Mouse (Mus musculus): ENCODE results near the gene AC170998.1. TPM values are rescaled to one million over a fixed set of nuclear protein-coding genes. Genes with fewer than 3 reads are reported as not detected.

Gene AC170998.1
- polyA plus RNA-seq, 1 experiment from 2014 or later = 3.6 TPM

DNA sequence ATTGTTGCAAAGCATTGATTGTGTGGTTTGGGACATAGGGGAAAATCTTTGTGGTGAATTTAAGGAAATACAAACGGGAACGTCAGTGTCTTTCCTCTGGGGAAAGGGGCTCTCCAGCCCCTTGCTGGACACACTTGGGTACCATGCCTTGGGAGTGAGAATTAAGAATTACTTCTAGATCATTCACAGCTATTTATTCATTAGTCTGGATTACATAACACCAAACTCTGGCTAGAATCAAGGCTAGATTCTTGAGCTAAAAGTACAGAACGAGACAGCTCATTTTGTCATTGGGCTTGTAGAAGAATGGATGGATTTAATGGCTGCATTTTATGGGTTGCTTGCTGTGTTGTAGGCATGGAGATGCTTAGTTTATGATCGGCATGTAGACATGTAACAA, 31.1 kb upstream of the AC170998.1 start:
- 85% methylated on average over 4 of the region's 4 CpGs for WGBS
- H3K27ac ChIP-seq = no peak overlapping the region
- no peak overlapping the region for H3K4me3 ChIP-seq (replicated peaks)
- H3K36me3 ChIP-seq (replicated peaks) = no peaks in the 10 kb centered on the region
- H3K4me2 ChIP-seq = no peak overlapping the region
- no peaks in the 10 kb centered on the region for H3K9me3 ChIP-seq
- H3K4me1 ChIP-seq = peaks cover 41% of the 10 kb centered on the region
- H3K9ac ChIP-seq = no peak overlapping the region
- H3K27me3 ChIP-seq = peaks cover 3% of the 10 kb centered on the region; the same call in 1 of the 2 replicates
- ATAC-seq (ENCODE audit: low FRiP score) = no peak

DNA sequence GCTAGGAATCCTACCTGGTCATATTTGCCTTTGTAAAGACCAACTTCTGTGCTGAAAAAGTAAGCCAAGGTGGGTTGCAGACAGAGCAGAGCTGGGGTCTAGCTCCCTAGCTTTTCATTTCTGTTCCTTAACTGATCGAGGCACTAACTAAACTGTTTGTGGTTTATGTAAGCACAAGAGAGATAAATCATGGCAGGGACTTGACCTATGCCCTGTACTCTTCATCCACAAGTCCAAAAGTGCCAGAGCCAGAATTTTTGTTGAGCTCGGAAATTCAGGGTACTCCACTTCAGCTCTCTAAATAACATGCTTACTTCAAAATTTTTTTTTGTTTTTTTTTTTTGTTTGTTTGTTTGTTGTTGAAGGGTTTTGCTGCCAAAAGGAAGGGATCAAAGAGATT, 29.2 kb upstream of the AC170998.1 start:
- ATAC-seq (ENCODE audit: low FRiP score) = no peak
- Histone ChIP-seq H3K27me3 (no peaks in the 10 kb centered on the region), H3K27ac (no peak overlapping the region), H3K4me2 (no peak overlapping the region), H3K36me3 (replicated peaks) (no peaks in the 10 kb centered on the region), H3K9me3 (no peaks in the 10 kb centered on the region), H3K4me3 (replicated peaks) (no peak overlapping the region), H3K9ac (no peak overlapping the region), H3K4me1 (peaks cover 36% of the 10 kb centered on the region)
- 74% methylated on average over 2 of the region's 2 CpGs for WGBS

DNA sequence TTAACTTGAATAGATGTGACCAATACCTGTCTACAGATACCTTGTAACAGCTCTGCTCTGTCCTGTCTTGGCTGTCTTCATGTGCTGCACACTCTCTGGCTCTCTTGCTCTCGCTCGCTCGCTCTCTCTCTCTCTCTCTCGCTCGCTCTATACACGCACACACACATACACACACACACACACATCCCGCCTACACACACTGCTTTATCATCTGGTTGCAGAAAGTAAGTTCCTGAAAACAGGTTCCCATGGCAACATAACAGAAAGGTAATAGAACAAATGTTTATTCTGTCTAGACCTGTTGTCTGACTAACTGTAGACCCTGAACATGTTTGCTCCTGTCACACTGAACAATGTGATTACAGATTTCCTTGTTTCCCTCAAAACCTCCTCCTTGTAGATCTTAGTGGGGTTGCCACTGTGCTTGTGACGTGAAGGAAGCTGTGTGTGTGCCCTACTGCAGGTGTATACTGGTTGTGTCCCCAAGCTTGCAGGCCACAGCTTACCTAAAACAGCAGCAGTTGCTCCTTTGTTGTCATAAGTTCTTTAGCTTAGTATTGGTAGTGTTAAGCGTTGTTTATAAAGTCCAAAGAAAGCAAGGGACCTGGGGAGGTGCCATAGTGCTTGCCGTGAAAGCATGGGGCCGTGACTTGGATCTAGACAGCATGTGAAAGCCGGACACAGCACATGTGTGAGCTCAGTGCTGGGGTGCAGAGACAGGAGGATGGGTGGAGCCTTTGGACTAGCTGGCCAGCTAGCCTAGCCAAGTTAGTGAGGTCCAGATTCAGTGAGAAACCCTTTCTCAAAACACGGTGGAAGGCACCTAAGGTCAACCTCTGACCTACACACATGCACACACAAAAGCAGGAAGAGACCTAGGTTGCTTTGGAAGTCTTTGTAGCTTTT, 28.3 kb upstream of the AC170998.1 start:
- no peak overlapping the region for H3K27ac ChIP-seq

DNA sequence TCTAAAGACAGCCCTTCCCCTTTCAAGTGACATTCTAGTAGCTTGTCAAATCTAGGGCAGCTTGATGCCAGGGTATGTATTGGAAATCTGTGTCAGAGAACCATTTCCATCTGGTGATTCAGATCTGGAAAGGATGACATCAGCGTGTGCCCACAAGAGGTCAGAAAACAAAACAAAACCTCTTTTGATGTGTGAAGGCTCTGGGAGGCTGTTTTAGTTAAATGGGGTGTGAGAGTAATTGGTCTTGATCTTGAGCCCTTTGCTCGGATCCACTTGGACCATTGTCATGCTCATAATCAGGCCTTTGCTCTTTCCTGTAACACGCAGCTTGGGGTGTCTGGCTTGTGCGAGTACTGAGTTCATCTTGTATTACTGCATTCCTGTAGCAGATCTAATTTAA, 27.6 kb upstream of the AC170998.1 start:
- no peak for ATAC-seq (ENCODE audit: low FRiP score)
- H3K4me1 ChIP-seq = peaks cover 28% of the 10 kb centered on the region
- H3K27me3 ChIP-seq = no peaks in the 10 kb centered on the region

More for the DNA sequence above, 28.3 kb upstream of the AC170998.1 start:
- H3K4me3 ChIP-seq (replicated peaks) = no peak overlapping the region
- H3K4me2 ChIP-seq = no peak overlapping the region
- H3K9me3 ChIP-seq = no peaks in the 10 kb centered on the region
- H3K36me3 ChIP-seq (replicated peaks) = no peaks in the 10 kb centered on the region
- H3K9ac ChIP-seq = no peak overlapping the region
- no peaks in the 10 kb centered on the region for H3K27me3 ChIP-seq
- ATAC-seq (ENCODE audit: low FRiP score) = no peak
- 76% methylated on average over 13 of the region's 13 CpGs for WGBS
- peaks cover 35% of the 10 kb centered on the region for H3K4me1 ChIP-seq

DNA sequence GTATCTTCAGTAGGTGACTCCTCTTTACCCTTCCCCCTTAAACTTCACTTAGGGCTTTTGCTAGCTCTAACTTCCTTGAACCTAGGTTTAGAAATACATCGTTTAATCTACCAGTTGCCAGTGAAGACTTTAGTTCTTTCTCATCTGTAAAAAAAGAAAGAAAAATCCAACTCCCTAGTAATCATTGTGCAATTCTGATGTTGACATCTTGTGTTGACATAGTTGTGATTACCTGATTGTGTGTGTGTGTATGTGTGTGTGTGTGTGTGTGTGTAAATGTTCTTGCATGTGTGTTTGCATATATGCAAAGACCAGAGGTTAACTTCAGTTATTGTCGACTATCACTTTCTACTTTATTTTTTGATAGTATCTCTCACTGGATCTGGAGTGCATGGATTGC, 27.2 kb upstream of the AC170998.1 start:
- no peak overlapping the region for H3K9ac ChIP-seq
- H3K27ac ChIP-seq = no peak overlapping the region
- peaks cover 24% of the 10 kb centered on the region for H3K4me1 ChIP-seq
- no peak overlapping the region for H3K4me3 ChIP-seq (replicated peaks)
- 84% methylated on average over 2 of the region's 2 CpGs for WGBS
- no peaks in the 10 kb centered on the region for H3K9me3 ChIP-seq
- H3K36me3 ChIP-seq (replicated peaks) = no peaks in the 10 kb centered on the region
- no peaks in the 10 kb centered on the region for H3K27me3 ChIP-seq
- ATAC-seq (ENCODE audit: low FRiP score) = no peak
- H3K4me2 ChIP-seq = no peak overlapping the region

More for the DNA sequence above, 27.6 kb upstream of the AC170998.1 start:
- H3K36me3 ChIP-seq (replicated peaks) = no peaks in the 10 kb centered on the region
- H3K9me3 ChIP-seq = no peaks in the 10 kb centered on the region
- H3K4me2 ChIP-seq = no peak overlapping the region
- H3K27ac ChIP-seq = no peak overlapping the region
- WGBS = 30% methylated on average over 4 of the region's 4 CpGs
- H3K4me3 ChIP-seq (replicated peaks) = no peak overlapping the region
- H3K9ac ChIP-seq = no peak overlapping the region

DNA sequence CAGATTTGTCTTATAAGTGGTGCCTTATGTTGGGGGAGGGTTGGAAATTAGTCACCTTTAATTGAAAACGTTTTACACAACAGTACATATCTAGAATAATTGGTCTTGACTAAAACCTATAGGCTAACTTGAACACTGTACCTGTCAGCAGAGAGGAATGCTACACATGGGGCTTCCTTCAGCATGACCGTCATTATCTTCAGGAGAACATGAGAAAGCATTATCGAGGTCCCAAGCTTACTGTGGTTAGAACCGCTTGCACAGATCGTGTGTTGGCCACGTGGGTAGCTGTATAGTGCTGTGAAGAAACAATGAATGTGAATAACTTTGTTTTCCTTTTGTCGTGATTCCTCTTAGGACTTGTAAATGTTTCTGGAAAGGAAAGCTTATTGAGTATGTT, 26.1 kb upstream of the AC170998.1 start:
- Histone ChIP-seq H3K9me3 (no peaks in the 10 kb centered on the region), H3K4me2 (no peak overlapping the region), H3K4me1 (peaks cover 22% of the 10 kb centered on the region), H3K9ac (no peak overlapping the region), H3K27ac (no peak overlapping the region), H3K36me3 (replicated peaks) (no peaks in the 10 kb centered on the region), H3K27me3 (no peaks in the 10 kb centered on the region), H3K4me3 (replicated peaks) (no peak overlapping the region)
- 92% methylated on average over 7 of the region's 7 CpGs for WGBS
- no peak for ATAC-seq (ENCODE audit: low FRiP score)

DNA sequence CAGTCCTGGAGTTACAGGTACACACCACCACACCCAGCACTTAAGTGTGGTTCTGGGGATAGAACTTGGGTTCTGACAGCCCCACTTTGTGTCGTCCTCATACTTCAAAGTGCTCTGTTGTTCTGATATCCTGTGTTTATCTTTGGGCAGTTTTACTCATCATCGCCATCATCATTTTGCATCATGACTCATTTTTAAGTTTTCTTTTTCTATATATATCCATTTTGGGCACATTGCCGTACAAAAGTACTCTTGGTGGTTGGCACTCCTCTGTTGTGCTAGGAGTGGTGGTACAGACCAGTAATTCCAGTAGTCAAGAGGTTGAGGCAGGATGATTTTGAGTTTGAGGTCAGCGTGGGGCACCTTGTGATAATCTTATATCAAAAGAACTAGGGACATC, 24.7 kb upstream of the AC170998.1 start:
- Histone ChIP-seq H3K27ac (no peak overlapping the region), H3K36me3 (replicated peaks) (no peaks in the 10 kb centered on the region), H3K4me2 (no peak overlapping the region), H3K4me1 (peaks cover 20% of the 10 kb centered on the region), H3K27me3 (no peaks in the 10 kb centered on the region), H3K9me3 (no peaks in the 10 kb centered on the region), H3K4me3 (replicated peaks) (no peak overlapping the region), H3K9ac (no peak overlapping the region)
- no peak for ATAC-seq (ENCODE audit: low FRiP score)
- WGBS = 95% methylated on average over 4 of the region's 4 CpGs

DNA sequence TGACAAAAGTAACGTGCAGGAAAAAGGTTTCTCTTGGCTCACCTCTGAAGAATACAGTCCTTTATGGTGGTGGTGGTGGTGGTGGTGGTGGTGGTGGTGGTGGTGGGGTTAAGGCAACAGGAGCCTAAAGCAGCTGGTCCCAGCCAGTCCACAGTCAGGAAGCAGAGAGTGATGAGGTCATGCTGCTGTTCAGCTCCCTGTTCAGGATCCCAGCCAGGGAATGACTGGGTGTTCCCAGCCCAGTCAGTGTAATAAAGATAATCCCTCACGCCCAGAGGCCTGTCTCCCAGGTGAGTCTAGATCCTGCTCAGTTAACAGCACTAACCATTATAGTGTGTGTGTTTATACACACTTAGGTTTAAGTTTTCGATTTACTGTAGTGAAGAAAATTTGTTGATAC, 24.1 kb upstream of the AC170998.1 start:
- Histone ChIP-seq H3K27ac (no peak overlapping the region), H3K27me3 (no peaks in the 10 kb centered on the region), H3K9me3 (no peaks in the 10 kb centered on the region), H3K4me3 (replicated peaks) (no peak overlapping the region), H3K9ac (no peak overlapping the region), H3K36me3 (replicated peaks) (no peaks in the 10 kb centered on the region), H3K4me2 (no peak overlapping the region), H3K4me1 (peaks cover 15% of the 10 kb centered on the region)
- WGBS = 89% methylated on average over 3 of the region's 3 CpGs
- ATAC-seq (ENCODE audit: low FRiP score) = no peak

DNA sequence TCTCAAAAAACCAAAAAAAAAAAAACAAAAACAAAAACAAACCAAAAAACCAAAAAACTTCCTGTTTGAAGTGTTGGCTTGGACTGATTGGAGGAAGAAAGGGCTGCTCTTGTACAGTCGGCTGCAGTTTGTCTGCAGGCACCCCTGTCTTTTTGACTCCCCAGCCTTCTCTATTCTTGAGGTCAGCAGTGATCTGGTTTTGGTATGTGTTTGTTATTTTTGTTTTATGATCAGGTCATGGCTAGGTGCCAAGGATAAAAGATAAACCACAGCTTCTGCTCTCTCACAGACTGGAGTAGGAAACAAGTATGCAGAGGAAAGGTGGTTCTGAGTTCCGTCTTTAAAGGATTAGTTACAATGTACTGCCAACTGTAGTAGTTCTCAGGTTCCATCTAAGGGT, 23.2 kb upstream of the AC170998.1 start:
- 83% methylated on average over 2 of the region's 2 CpGs for WGBS
- Histone ChIP-seq H3K4me3 (replicated peaks) (no peak overlapping the region), H3K27ac (no peak overlapping the region), H3K27me3 (no peaks in the 10 kb centered on the region), H3K36me3 (replicated peaks) (no peaks in the 10 kb centered on the region), H3K4me1 (peaks cover 8% of the 10 kb centered on the region), H3K9ac (no peak overlapping the region), H3K9me3 (no peaks in the 10 kb centered on the region), H3K4me2 (no peak overlapping the region)
- ATAC-seq (ENCODE audit: low FRiP score) = no peak

DNA sequence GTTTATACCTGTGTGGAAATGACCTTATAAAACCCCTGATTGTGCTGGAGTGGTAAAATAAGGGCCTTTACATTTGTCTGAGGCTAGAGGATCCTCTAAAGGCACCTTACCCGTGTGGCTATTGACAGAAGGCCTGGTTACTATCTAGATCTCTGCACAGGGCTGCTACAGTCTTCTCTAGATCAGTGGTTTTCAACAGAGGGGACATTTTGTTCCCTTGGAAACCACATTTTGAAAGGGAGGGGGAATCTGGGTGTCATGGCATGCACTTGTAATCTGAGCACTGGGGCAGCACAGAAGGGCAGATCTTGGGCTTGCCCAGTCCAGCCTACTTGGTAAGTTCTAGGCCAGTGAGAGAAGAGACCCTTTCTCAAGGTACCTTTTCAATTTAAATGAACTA, 19.2 kb upstream of the AC170998.1 start:
- no peaks in the 10 kb centered on the region for H3K27me3 ChIP-seq
- ATAC-seq (ENCODE audit: low FRiP score) = no peak
- H3K36me3 ChIP-seq (replicated peaks) = no peaks in the 10 kb centered on the region
- H3K27ac ChIP-seq = no peak overlapping the region
- no peak overlapping the region for H3K9ac ChIP-seq
- H3K4me2 ChIP-seq = no peak overlapping the region
- H3K4me1 ChIP-seq = peaks cover 7% of the 10 kb centered on the region
- H3K9me3 ChIP-seq = no peaks in the 10 kb centered on the region
- no peak overlapping the region for H3K4me3 ChIP-seq (replicated peaks)
- 53% methylated on average over 1 of the region's 1 CpGs for WGBS

DNA sequence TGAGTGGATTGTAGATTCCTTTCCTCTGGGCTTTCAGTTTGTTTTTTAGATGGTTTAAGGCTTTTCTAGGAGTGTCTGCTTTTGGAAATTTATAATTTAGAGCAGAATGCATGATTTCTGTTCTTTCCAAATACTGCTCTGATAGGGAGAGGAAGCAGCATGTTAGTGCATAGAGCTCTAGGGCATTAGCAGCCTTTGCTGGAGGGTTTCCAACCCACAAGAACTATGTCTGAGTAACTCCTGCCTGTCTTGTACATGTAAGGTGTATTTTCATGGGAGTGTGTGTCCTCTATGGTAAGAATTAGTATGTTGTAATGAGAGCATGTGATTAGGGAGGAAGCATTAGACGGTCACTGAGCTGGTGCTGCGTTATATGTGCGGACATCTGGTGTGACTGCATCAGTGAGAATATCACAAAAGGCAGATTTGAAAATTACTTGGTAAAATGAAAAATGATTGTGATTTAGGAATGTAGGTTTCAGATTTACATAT, 18.7 kb upstream of the AC170998.1 start:
- no peaks in the 10 kb centered on the region for H3K27me3 ChIP-seq
- 93% methylated on average over 3 of the region's 3 CpGs for WGBS
- H3K9ac ChIP-seq = no peak overlapping the region
- no peak overlapping the region for H3K27ac ChIP-seq
- H3K4me2 ChIP-seq = no peak overlapping the region
- peaks cover 7% of the 10 kb centered on the region for H3K4me1 ChIP-seq
- no peak overlapping the region for H3K4me3 ChIP-seq (replicated peaks)
- H3K36me3 ChIP-seq (replicated peaks) = no peaks in the 10 kb centered on the region
- no peak for ATAC-seq (ENCODE audit: low FRiP score)
- H3K9me3 ChIP-seq = no peaks in the 10 kb centered on the region

DNA sequence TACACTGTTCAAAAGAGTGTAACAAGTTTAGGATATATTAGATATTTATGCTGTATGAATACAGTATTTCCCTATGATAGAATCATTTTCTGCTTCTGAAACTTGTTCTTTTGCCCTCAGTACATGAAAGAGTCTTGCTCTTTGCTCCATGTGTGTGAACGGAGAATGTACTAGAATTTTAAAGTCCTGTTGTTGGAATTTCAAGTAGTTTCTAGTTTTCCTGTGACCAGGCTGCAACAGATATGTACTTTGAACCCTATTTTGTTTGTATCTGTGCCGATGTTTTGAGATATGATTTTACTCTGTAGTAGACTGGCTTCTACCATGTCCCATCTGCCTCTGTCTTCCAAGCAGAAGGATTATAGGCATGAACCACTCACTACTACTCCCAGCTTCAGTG, 18.1 kb upstream of the AC170998.1 start:
- Histone ChIP-seq H3K27me3 (no peaks in the 10 kb centered on the region), H3K4me2 (no peak overlapping the region), H3K9ac (no peak overlapping the region), H3K4me3 (replicated peaks) (no peak overlapping the region), H3K36me3 (replicated peaks) (no peaks in the 10 kb centered on the region), H3K27ac (no peak overlapping the region), H3K9me3 (no peaks in the 10 kb centered on the region), H3K4me1 (peaks cover 7% of the 10 kb centered on the region)
- 92% methylated on average over 2 of the region's 2 CpGs for WGBS
- ATAC-seq (ENCODE audit: low FRiP score) = no peak

DNA sequence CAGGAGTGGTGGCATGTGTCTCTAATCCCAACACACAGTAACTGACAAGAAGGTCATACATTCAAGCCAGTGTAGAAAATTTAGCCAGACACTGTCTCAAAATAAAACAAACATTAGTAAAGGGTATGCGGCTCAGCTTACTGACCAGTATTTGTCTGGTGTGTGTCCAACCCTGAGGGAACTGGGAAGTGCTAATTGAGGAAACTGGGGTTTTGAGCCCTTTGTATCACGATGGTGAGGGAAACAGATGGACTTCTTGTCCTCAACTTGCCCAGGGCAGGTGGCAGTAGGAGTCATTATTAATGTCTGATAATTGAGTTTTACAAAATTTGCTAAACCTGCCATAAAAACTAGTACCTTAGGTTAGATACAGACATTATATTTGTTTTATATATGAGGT, 16.9 kb upstream of the AC170998.1 start:
- WGBS = 64% methylated on average over 2 of the region's 2 CpGs
- no peaks in the 10 kb centered on the region for H3K27me3 ChIP-seq

More for the DNA sequence above, 16.9 kb upstream of the AC170998.1 start:
- Histone ChIP-seq H3K9ac (no peak overlapping the region), H3K4me1 (peaks cover 7% of the 10 kb centered on the region), H3K4me3 (replicated peaks) (no peak overlapping the region), H3K9me3 (no peaks in the 10 kb centered on the region), H3K36me3 (replicated peaks) (peaks cover 5% of the 10 kb centered on the region), H3K4me2 (no peak overlapping the region), H3K27ac (no peak overlapping the region)
- ATAC-seq (ENCODE audit: low FRiP score) = no peak
